Mouse (Mus musculus): ENCODE data around the gene Thsd4.

The Thsd4 gene

DNA sequence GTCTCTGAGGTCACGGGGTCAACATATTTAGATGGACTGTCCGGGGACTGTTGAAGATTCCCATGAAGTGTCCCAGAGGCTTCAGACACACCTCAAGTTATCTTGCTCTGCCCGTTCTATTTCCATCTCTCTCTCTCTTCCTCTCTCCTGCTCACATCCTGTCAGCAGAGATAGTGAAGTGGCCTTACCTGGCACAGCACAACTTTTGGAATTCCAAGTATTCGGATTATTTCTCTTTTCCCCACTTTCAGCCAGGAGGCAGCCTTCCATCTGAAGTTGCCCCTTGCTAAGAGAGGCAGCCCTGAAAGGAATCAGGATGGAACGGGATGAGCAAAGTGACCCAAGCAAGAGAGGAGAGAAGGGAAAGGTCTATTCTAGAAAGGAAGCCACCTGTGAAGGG is 4.3 kb upstream of the Thsd4 start:
- in situ Hi-C loops (cut with MboI; ENCODE audit: low pct_unique_long_range_greater_than_20kb in 1 of 2, low sequenced_read_pairs in 2 of 2, unreplicated experiment in 1 of 2), result no loop called here

DNA sequence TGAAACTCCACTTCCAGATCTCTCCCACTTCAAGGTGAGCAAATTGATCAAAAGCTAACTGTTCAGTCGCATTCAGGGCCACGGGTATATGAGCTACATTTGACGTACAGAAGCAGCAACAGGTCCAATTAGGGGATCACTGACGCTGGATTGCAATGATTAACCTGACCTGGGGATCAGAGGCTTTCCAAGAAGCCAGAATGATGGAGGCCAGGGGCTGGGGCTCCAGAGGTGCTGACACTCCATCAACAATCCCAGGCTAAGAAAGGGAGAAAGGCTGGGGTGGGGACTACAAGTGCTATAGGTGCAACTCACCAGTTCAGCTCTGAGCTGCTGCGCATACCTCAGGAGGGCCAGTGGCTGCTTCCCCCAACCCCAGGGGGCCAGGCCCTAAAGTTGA is 703 bp downstream of the Thsd4 start:
- in situ Hi-C loops (cut with MboI; ENCODE audit: low pct_unique_long_range_greater_than_20kb in 1 of 2, low sequenced_read_pairs in 2 of 2, unreplicated experiment in 1 of 2), result no loop called here

DNA sequence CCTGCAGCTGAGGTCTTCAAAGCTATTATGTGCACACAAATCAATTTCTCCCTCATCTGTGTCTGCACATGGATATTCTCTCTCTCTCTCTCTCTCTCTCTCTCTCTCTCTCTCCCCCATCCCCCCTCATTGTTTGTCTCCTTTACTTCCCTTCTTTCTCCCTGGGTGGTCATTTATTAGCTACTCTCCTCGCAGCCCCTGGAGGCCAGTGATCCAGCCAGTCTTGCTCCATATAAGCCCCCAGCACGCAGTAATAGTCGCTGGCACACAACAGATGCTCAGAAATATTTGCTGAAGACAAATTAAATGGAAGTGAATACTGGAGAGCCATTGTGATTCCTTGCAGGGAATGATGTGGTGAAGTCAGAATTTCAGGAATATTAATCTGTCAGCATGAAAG is 2.2 kb downstream of the Thsd4 start:
- in situ Hi-C loops (cut with MboI; ENCODE audit: low pct_unique_long_range_greater_than_20kb in 1 of 2, low sequenced_read_pairs in 2 of 2, unreplicated experiment in 1 of 2), result no loop called here

DNA sequence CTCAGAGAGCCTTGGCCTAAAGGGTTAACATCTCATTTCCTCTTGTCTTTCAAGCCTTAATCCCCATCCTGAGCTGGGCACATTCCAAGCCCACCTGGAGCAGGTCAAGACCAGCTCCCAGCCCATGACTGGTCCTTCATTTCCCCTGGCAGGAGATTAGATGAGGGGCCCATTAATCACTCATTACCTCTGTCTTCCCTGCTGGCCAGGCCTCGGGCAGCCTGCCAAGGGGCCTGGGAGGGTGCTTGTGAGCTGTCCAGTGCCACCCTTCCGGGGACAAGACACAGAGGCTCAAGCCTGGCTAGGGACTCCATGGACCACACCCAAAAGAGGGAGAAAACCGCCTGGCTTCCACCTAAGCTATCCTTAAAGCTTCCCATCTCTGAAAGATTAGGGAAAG is 3.6 kb downstream of the Thsd4 start:
- in situ Hi-C loops (cut with MboI; ENCODE audit: low pct_unique_long_range_greater_than_20kb in 1 of 2, low sequenced_read_pairs in 2 of 2, unreplicated experiment in 1 of 2), result no loop called here

DNA sequence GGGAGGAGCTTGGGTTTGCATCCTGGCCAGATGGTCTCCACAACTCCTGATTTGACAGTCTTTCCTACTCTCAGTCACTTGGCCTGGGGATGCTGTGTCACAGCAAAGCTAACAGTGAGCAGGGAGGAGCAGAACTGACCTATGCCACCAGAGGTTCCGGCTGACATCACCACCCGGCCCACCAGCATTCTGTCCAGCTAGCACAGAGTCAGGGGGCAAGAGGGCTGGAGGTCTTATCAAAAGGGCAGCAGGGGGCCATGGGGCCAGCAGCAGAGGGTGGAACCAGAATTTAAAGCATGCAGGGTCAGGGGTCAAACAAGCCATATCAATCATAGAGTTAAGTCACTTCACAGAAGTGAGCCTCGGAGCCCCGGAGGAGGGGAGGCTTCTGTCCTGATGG is 4.7 kb downstream of the Thsd4 start:
- in situ Hi-C loops (cut with MboI; ENCODE audit: low pct_unique_long_range_greater_than_20kb in 1 of 2, low sequenced_read_pairs in 2 of 2, unreplicated experiment in 1 of 2), result no loop called here

DNA sequence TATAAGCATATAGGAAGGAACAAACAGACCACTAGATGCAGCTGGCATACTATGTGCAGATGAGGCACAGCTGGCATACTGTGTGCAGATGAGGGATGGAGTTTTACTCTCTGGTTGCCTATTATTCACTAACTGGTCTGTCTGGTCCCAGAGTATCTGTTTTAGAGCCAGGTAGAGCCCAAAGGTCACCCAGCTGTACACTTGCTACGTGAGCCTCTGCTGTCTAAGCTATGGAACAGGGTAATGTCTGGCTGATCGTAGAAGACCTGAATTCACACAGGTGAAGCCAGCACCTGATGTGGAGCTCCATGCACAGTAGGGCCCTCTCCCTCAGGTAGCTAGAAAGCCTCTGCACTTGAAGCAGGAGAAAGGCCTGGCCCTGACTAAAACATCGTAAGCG is 5.5 kb downstream of the Thsd4 start:
- in situ Hi-C loops (cut with MboI; ENCODE audit: low pct_unique_long_range_greater_than_20kb in 1 of 2, low sequenced_read_pairs in 2 of 2, unreplicated experiment in 1 of 2), result no loop called here

DNA sequence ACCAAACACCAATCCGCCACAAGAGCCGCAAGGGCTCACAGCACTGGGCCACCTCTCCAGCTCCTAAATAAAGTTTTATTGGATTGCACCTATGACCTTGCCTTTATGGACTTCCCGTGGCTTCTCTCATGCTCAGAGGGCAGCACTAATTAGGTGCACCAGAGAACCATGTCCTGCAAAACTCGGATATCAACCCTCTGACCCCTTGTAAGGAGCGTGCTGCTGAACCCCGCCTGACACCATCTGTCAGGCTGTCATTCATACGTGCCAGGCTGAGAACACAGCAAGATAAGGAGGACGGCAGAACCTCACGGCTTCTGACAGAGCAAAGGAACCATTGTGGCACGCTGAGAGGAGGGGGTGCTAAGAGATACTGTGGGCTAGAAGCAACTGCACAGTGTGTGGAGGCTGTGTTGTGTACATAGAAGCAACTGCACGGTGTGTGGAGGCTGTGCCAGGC is 8.5 kb downstream of the Thsd4 start:
- in situ Hi-C loops (cut with MboI; ENCODE audit: low pct_unique_long_range_greater_than_20kb in 1 of 2, low sequenced_read_pairs in 2 of 2, unreplicated experiment in 1 of 2), result no loop called here

DNA sequence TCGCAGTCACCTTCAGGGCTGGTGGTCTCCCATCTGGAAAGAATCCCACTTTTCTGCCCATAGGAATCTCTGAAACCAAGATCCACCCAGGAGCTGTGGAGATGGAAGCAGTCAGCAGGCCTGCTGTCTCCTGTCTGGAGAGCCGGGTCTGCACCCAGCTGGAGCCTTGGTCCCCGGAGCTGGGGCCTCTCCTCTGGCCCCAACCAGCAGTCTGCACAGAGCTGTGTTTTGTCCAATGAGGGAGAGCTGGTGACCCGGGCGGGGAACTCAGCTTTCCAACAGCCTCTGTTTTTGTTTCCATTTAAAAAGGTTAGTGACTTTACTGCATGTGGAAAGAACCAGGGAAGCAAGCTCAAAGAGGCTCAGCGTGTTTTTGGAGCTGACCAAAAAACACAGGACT is 11.0 kb downstream of the Thsd4 start:
- in situ Hi-C loops (cut with MboI; ENCODE audit: low pct_unique_long_range_greater_than_20kb in 1 of 2, low sequenced_read_pairs in 2 of 2, unreplicated experiment in 1 of 2), result no loop called here

DNA sequence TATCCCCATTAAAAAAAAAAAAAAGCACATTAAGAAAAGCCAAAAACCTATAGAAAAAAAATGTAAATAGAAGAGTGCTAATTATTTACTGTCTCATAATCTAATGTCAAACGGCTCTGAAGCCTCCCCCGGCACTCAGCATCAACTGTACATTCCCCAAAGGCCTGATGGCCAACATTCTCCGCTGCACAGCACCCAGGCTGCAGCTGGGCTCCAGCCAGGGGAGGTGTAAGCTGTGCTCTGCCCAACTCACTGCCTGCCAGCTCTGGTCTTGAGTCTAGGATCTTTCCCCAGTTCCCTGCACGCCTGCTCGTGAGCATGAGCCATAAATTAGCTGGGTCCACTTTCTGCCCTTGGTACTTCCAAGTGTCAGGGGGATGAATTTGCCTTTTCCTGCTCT is 15.7 kb downstream of the Thsd4 start:
- in situ Hi-C loops (cut with MboI; ENCODE audit: low pct_unique_long_range_greater_than_20kb in 1 of 2, low sequenced_read_pairs in 2 of 2, unreplicated experiment in 1 of 2), result no loop called here

DNA sequence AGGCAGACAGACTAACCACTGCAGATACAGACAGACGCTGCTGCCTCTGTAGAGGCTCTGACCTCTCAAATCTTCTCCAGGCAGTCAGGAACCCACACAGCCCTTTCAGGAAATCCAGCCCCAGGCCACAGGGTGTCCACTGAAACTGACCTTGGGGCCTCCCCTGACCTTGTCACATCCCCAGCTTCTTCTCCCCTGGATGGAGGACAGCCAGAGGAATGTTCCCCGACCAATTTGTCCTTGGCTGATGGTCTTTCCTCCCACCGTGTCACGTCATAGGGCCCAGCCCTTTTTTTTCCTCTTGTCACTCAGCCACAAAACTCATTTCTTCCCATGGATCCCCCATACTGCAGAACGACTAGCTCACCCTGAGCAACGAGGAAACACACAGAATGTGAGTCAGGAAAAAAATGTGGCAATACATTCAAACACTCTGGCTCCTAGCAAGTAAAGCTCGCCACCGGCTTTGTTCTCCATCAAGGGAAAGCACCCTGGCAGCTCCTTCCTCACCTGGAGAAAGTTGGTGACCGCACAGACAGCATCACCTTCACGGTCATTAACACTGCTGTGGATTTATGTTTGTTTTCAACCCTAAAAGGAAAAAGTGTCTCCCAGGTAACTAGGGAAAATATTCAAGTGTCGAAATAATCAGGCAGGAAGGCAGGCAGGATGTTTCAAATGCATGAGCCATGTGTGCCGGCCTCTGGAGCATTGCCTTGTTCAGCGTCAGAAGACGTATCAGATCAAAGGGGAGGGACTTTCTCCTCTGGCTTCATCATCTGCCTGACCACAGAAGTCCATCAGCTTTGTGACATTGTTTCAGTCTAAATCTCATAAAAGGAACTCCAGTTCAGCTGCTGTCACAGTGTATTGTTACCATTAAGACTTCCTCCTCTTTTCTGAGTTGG is 17.2 kb downstream of the Thsd4 start:
- in situ Hi-C loops (cut with MboI; ENCODE audit: low pct_unique_long_range_greater_than_20kb in 1 of 2, low sequenced_read_pairs in 2 of 2, unreplicated experiment in 1 of 2), result no loop called here

DNA sequence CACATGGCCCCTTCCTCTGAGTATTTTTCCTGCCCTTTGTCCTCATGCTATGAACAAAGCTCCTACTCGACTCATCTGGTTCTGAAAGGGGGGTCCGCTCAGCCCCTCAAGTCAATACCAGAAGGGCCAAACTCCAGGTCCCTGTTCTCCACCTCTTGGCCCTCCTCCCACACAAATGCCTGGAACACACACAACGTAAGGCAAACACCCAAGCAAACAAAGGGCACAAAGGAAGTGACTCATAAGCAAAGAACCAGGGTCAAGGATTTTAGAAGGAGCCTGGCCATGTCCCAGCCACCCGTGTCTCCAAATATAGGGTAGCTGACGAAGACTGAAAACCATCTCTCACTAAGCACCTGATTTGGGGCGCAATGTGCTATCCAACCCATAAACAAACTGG is 19.6 kb downstream of the Thsd4 start:
- in situ Hi-C loops (cut with MboI; ENCODE audit: low pct_unique_long_range_greater_than_20kb in 1 of 2, low sequenced_read_pairs in 2 of 2, unreplicated experiment in 1 of 2), result no loop called here

DNA sequence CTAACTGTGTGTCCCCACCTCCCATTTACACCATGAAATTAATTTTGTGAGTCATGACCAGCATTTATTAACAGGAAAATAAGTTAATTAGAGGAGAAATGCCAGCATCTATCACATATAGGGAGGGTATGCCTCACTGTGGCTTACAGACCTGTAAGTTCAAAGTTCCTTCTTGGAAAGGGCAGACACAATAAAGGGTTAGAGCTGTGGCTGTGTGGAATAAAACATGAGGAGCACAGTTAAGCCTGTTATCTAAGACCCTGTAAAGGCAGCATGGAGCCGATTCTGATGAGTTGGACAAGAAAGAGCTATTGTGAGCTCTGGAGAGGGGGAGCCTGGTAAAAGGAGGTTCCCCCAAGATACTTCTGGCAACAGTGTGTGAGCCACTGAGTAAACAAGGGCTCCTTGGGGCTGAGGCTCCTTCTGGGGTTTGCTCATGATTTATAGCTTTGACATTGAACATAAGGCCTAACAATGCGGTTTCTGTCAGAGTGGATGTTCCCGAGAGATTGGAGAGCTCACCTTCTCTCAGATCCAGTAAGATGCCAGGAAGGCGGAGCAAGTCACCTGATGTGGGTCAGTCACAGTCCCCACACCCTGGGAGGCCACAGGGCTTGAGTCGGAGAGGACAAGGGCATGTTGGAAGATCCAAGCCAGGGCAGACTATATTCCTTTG is 20.2 kb downstream of the Thsd4 start:
- in situ Hi-C loops (cut with MboI; ENCODE audit: low pct_unique_long_range_greater_than_20kb in 1 of 2, low sequenced_read_pairs in 2 of 2, unreplicated experiment in 1 of 2), result no loop called here

DNA sequence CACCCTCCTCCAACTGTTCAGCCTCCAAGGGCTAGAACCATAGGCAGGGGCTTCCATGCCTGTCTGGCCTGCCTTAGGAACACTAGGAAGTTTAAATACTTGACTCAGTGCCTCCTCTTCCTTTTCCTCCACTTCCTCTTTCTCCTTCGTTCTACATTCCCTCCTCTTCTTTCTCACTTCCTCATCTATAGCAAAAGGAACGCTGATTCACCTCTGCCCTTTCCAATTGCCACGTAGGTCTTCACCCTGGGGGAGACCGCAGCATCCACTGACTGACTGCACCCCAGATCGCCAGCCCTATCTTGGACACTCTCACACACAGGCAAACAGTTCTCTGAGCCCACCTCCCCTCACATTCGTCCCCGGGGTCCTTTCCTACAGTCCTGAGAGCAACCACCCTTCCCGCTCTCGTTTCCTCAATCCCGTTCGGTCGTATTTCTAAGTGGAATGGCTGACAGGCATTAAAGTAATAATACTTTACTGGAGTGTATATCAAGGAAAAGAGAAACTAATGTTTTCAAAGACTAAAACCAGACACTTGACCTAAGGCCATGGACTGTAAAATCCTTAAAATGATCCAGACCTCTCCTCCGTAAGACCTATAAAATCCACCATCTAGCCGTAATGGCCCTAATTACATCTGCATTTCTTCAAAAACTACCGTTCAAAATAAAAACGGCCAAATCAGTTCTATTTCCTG is 29.4 kb downstream of the Thsd4 start:
- in situ Hi-C loops (cut with MboI; ENCODE audit: low pct_unique_long_range_greater_than_20kb in 1 of 2, low sequenced_read_pairs in 2 of 2, unreplicated experiment in 1 of 2), result no loop called here

DNA sequence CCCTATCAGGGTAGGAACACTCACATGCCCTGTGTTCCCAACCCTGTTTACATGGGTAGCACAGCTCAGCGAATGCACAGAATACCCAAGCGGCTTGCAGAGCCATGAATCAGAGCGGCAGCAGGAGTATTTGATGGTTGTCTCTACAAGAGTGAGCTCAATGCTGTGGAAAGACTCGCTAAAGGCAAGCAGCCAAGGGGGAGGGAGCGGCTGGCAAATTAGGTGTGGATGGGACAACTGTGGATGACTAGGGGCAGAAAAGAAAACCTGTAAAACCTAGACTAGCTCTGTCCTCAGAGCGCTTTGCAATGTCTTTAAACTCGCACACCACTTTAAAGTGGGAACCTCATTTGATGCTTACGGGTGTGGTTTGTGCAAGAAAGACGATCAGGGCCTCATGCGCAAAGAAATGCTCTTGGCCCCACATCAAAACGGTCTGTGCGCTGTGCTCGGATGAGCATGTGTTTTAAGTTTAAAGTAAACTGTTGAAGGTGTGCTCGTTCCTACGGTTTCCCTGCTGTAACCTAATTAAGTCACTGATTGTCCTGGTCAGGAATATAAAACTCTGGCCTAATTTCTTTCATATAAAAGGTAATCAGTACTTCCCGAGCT is 30.3 kb downstream of the Thsd4 start:
- in situ Hi-C loops (cut with MboI; ENCODE audit: low pct_unique_long_range_greater_than_20kb in 1 of 2, low sequenced_read_pairs in 2 of 2, unreplicated experiment in 1 of 2), result no loop called here

DNA sequence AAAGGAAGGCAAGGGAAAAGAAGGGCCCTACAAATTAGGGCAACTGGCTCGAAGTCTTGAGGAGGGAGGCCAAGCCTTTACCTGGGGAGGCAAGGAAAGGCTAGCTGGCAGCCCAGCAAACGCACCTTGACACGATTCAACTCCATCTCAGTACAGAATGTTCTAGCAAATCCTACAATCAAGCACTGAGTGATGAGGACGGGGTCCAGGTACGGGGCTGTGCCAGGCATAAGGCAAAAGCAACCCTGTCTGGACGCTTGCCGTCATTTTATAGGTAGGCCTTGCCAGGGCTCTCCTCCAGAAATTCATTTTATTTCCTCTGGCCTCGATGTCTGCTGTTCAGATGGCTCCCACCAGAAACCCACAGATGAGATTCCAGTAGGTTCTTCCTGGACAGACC is 30.8 kb downstream of the Thsd4 start:
- in situ Hi-C loops (cut with MboI; ENCODE audit: low pct_unique_long_range_greater_than_20kb in 1 of 2, low sequenced_read_pairs in 2 of 2, unreplicated experiment in 1 of 2), result no loop called here

DNA sequence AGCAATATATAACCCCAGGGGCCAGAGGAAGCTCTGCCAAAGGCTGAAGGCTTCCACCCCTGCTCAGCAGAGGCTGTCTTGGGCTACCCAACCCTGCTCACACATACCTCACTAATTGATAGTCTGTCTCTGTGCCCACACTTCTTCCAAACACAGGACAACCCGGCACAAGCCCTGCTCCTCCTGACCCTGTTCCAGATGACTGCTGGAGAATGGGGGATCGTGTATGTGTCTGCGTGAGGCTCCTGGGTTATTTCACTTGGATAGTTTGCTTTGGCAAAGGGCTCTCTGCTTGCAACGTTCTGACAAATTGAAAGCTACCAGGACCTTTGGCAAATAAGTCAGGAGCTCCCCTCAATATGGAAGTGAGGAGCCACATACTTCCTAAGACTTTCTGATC is 33.0 kb downstream of the Thsd4 start:
- in situ Hi-C loops (cut with MboI; ENCODE audit: low pct_unique_long_range_greater_than_20kb in 1 of 2, low sequenced_read_pairs in 2 of 2, unreplicated experiment in 1 of 2), result no loop called here

DNA sequence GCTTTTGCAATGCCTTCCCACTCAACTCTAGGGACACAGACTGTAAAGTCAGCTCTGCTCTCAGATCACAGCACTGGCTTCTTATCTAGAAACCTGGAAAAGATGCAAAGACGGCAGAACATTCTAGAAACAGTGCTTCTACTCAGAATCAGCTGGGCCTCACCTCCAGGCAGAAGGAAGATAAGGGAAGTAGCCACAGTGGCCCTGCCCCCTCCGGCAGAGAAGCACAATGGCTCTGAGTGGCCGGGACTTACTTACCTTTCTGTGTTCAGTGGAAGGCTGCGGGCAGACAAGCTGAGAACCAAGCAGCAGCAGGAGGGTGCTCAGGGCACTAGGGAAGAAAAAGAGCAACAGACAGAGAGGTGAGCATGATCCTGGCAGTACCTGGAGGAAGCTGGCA is 39.7 kb downstream of the Thsd4 start:
- in situ Hi-C loops (cut with MboI; ENCODE audit: low pct_unique_long_range_greater_than_20kb in 1 of 2, low sequenced_read_pairs in 2 of 2, unreplicated experiment in 1 of 2), result no loop called here

DNA sequence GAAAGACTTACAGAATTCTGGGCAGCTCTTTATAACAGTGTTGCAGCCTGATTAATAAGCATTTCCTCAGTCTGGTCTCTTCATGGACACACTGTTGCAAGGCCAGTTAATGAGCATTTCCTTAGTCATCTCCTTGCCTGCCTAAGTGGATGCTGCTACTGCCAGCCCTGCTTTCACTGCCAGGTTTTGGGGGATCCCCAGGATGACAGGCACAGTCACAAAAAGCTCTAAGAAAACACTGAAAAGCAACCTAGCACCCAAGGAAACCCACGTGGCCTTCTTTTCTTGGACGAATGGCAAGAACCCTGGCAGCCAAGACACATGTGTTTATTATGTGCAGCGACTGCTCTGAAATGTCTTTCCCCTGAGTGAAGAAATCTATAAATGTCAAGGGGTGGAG is 41.8 kb downstream of the Thsd4 start:
- in situ Hi-C loops (cut with MboI; ENCODE audit: low pct_unique_long_range_greater_than_20kb in 1 of 2, low sequenced_read_pairs in 2 of 2, unreplicated experiment in 1 of 2), result no loop called here

DNA sequence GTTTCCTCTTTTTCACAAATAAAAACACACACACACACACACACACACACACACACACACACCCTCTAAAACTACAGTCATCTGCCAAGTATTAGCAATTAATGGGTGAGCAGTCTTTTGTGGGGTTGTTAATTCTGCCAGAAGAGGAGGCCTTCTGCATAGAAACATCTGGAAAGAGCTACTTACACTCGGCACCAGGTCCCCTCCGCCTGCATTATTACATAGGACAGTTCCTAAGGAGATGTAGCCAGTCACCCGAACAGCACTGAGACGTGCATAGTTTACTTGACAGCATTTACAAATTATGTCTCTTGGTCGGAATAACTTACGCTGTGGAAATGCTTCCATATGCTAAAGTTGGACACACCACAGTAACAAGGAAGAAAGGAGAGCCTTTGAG is 43.0 kb downstream of the Thsd4 start:
- in situ Hi-C loops (cut with MboI; ENCODE audit: low pct_unique_long_range_greater_than_20kb in 1 of 2, low sequenced_read_pairs in 2 of 2, unreplicated experiment in 1 of 2), result no loop called here

Data from mouse embryonic stem cell (cell line).